Comparison of ENCODE assay signal across 33 mouse cellular contexts in genomic region chr1:140273624-140274023, GRCm38 (mm10). TPM values are rescaled to one million over a fixed set of nuclear protein-coding genes. Genes with fewer than 3 reads are reported as not detected.
"Had no signal": no experiment of that assay in that cellular context is flagged by ENCODE, and none has a peak within 500 bp of the region (broad histone marks: within the 10 kb centered on the region; RNA-seq: fewer than 3 reads in every experiment).

No protein-coding gene starts in this region.

- H3K4me1 ChIP-seq: limb, embryonic 10.5 days; limb, embryonic 12.5 days; limb, embryonic 13.5 days; limb, embryonic 15.5 days; liver, embryonic 12.5 days; liver, embryonic 13.5 days; liver, embryonic 15.5 days; lung, embryonic 15.5 days; megakaryocyte, embryonic 14.5 days; midbrain, embryonic 10.5 days; midbrain, embryonic 12.5 days; midbrain, embryonic 13.5 days; midbrain, embryonic 15.5 days; neural tube, embryonic 12.5 days had no signal

- DNase-seq: left cerebral cortex, postnatal 4 days; liver; liver, embryonic 13.5 days; liver, postnatal 0 days; lung, adult 18-20 months; lung, adult 2 months; lung, postnatal 10 days; lung, postnatal 14 days; lung, postnatal 36 days; lung, postnatal 4 days; midbrain, embryonic 14.5 days had no signal

- H3K9ac ChIP-seq: limb, embryonic 12.5 days; limb, embryonic 13.5 days; limb, embryonic 15.5 days; liver, embryonic 12.5 days; liver, embryonic 13.5 days; liver, embryonic 14.5 days; liver, embryonic 15.5 days; liver, postnatal 0 days; lung, embryonic 14.5 days; lung, embryonic 15.5 days; midbrain, embryonic 12.5 days; midbrain, embryonic 13.5 days; midbrain, embryonic 15.5 days; neural tube, embryonic 12.5 days had no signal

- H3K27ac ChIP-seq: limb, embryonic 10.5 days; limb, embryonic 12.5 days; limb, embryonic 13.5 days; limb, embryonic 15.5 days; liver, embryonic 12.5 days; liver, embryonic 13.5 days; liver, embryonic 14.5 days; liver, embryonic 15.5 days; lung, embryonic 15.5 days; macrophage; midbrain, embryonic 10.5 days; midbrain, embryonic 12.5 days; midbrain, embryonic 13.5 days; midbrain, embryonic 15.5 days; neural tube, embryonic 12.5 days had no signal

- ATAC-seq: liver, embryonic 12.5 days; liver, postnatal 0 days; lung, postnatal 0 days; midbrain, embryonic 13.5 days; midbrain, embryonic 15.5 days; midbrain, embryonic 16.5 days had no signal

- H3K27me3 ChIP-seq: limb, embryonic 12.5 days; limb, embryonic 13.5 days; limb, embryonic 15.5 days; liver, embryonic 12.5 days; liver, embryonic 13.5 days; liver, embryonic 15.5 days; lung, embryonic 15.5 days; megakaryocyte, embryonic 14.5 days; midbrain, embryonic 12.5 days; midbrain, embryonic 13.5 days; midbrain, embryonic 15.5 days; neural tube, embryonic 12.5 days had no signal

- H3K36me3 ChIP-seq: limb, embryonic 10.5 days; limb, embryonic 12.5 days; limb, embryonic 13.5 days; limb, embryonic 15.5 days; liver, embryonic 12.5 days; liver, embryonic 13.5 days; liver, embryonic 15.5 days; lung, embryonic 15.5 days; midbrain, embryonic 10.5 days; midbrain, embryonic 12.5 days; midbrain, embryonic 13.5 days; midbrain, embryonic 15.5 days; neural tube, embryonic 12.5 days had no signal

- H3K4me3 ChIP-seq: limb, embryonic 10.5 days; limb, embryonic 12.5 days; limb, embryonic 13.5 days; limb, embryonic 15.5 days; liver, embryonic 12.5 days; liver, embryonic 13.5 days; liver, embryonic 15.5 days; lung, embryonic 15.5 days; megakaryocyte, embryonic 14.5 days; midbrain, embryonic 10.5 days; midbrain, embryonic 12.5 days; midbrain, embryonic 13.5 days; midbrain, embryonic 15.5 days; myocyte; neural tube, embryonic 12.5 days had no signal

- H3K9me3 ChIP-seq: limb, embryonic 10.5 days; limb, embryonic 12.5 days; limb, embryonic 13.5 days; limb, embryonic 15.5 days; liver, embryonic 12.5 days; liver, embryonic 13.5 days; liver, embryonic 15.5 days; lung, embryonic 15.5 days; megakaryocyte, embryonic 14.5 days; midbrain, embryonic 10.5 days; midbrain, embryonic 12.5 days; midbrain, embryonic 13.5 days; midbrain, embryonic 15.5 days; neural tube, embryonic 12.5 days had no signal

RNA-seq across cellular contexts. Expression of gene Kcnt2, which starts 27.7 kb away (rescaled TPM):
- total RNA-seq: megakaryocyte, adult 5-6 weeks; megakaryocyte-erythroid progenitor cell, adult 5-6 weeks; monocyte, adult 5-6 weeks had no signal
- polyA plus RNA-seq: lung, postnatal 0 days; macrophage had no signal
